Mouse (Mus musculus) spleen, adult 2 months (tissue): ENCODE results near the gene Dhrs3.

Experiments
- CTCF ChIP-seq: fragments of 200-500 bp; IDR thresholded peaks from 2 replicates; pipeline ENCODE4 v1.5.1; 2011; ENCODE audit warnings: mild to moderate bottlenecking, inconsistent platforms; ENCODE audit not compliant: insufficient read depth, insufficient read length, insufficient replicate concordance; ENCODE audit errors: extremely low read depth
- POLR2A ChIP-seq: fragments of 200-500 bp; IDR thresholded peaks from 2 replicates; pipeline ENCODE4 v1.6.1; 2011; ENCODE audit warnings: low read depth, low read length, inconsistent platforms

- TF ChIP-seq POLR2A, result no peak
- TF ChIP-seq CTCF, result no peak
These were observed 13.1 kb upstream of the Dhrs3 start for GRCm38 (mm10) chr4:144879549-144879948.
